Mouse (Mus musculus) small intestine, adult 2 months (tissue): ENCODE data around the gene Lgi1. TPM values are rescaled to one million over a fixed set of nuclear protein-coding genes. Genes with fewer than 3 reads are reported as not detected.

Source experiments
- H3K27ac ChIP-seq: fragments of 200-500 bp; 2 replicates; pipeline ENCODE4 v1.5.1; 2012; ENCODE audit warnings: low read depth, low read length, control low read depth, inconsistent platforms; ENCODE audit not compliant: insufficient read depth
- H3K27me3 ChIP-seq: fragments of 200-500 bp; 2 replicates; pipeline ENCODE4 v1.6.1; 2012; ENCODE audit warnings: mild to moderate bottlenecking, moderate library complexity, low read length, inconsistent platforms; ENCODE audit not compliant: control insufficient read depth, insufficient read depth
- H3K36me3 ChIP-seq: fragments of 200-500 bp; 2 replicates; pipeline ENCODE4 v1.6.1; 2012; ENCODE audit warnings: mild to moderate bottlenecking, low read length, control low read depth, inconsistent platforms; ENCODE audit not compliant: control insufficient read depth, insufficient read depth
- H3K4me1 ChIP-seq: fragments of 200-500 bp; 2 replicates; pipeline ENCODE4 v1.6.1; 2012; ENCODE audit warnings: low read length, inconsistent platforms, mixed read lengths; ENCODE audit not compliant: control insufficient read depth, insufficient read depth, insufficient read length
- H3K4me3 ChIP-seq: fragments of 200-500 bp; 2 replicates; pipeline ENCODE4 v1.5.1; 2012; ENCODE audit warnings: low read depth, mild to moderate bottlenecking, control low read depth, inconsistent platforms, low read length, moderate library complexity
- CTCF ChIP-seq: fragments of 200-500 bp; IDR thresholded peaks from 2 replicates; pipeline ENCODE4 v1.5.1; 2012; ENCODE audit warnings: low read depth, mild to moderate bottlenecking, control low read depth, inconsistent platforms, low read length, moderate library complexity, mixed read lengths; ENCODE audit not compliant: insufficient replicate concordance, insufficient read length; ENCODE audit errors: extremely low read depth
- POLR2A ChIP-seq: fragments of 200-500 bp; IDR thresholded peaks from 2 replicates; pipeline ENCODE4 v1.6.1; 2012; ENCODE audit warnings: low read depth, mild to moderate bottlenecking, control low read depth, inconsistent platforms, low read length, moderate library complexity
- WGBS: fragments of 180-500 bp; shearing (Covaris S2); methylation state at CpG from one replicate; pipeline ENCODE4 v1.1.7; 2018; 5-methylcytosine and 5-hydroxymethylcytosine counted together
- polyA plus RNA-seq: library from polyadenylated mRNA; depleted of rRNA; stranded (reverse); fragments of >200 nt; gene quantifications from 2 replicates; pipeline ENCODE4 v1.2.3, GENCODE M21; 2012

Lgi1 gene
- polyA plus RNA-seq, 1 experiment: not detected

- Histone ChIP-seq H3K4me1 (peaks cover 21% of the 10 kb centered on the region), H3K27ac (peak overlapping the region; percentile 98), H3K36me3 (no peaks in the 10 kb centered on the region), H3K27me3 (no peaks in the 10 kb centered on the region), H3K4me3 (no peak overlapping the region)
- 24% methylated on average over 3 of the region's 3 CpGs for WGBS
- TF ChIP-seq CTCF (peak; percentile 7; the same call in 1 of the 2 replicates), POLR2A (no peak)
Measured at GRCm38 (mm10) chr19:38336553-38336952, 72.2 kb downstream of the Lgi1 start.

GRCm38 (mm10) chr19:38337332-38337731 lies 73.0 kb downstream of the Lgi1 start:
- TF ChIP-seq CTCF (no peak), POLR2A (no peak)
- no peaks in the 10 kb centered on the region for H3K36me3 ChIP-seq
- H3K27ac ChIP-seq: peak overlapping the region; percentile 98
- no peak overlapping the region for H3K4me3 ChIP-seq
- 18% methylated on average over 3 of the region's 3 CpGs for WGBS
- no peaks in the 10 kb centered on the region for H3K27me3 ChIP-seq
- H3K4me1 ChIP-seq: peaks cover 21% of the 10 kb centered on the region

GRCm38 (mm10) chr19:38339734-38340133 lies 75.4 kb downstream of the Lgi1 start:
- TF ChIP-seq POLR2A: no peak
- TF ChIP-seq CTCF: no peak
- 63% methylated on average over 3 of the region's 3 CpGs for WGBS
- peak overlapping the region; percentile 86 for H3K27ac ChIP-seq
- H3K36me3 ChIP-seq: no peaks in the 10 kb centered on the region
- no peak overlapping the region for H3K4me3 ChIP-seq
- H3K4me1 ChIP-seq: peaks cover 21% of the 10 kb centered on the region
- no peaks in the 10 kb centered on the region for H3K27me3 ChIP-seq

GRCm38 (mm10) chr19:38343246-38343645 lies 78.9 kb downstream of the Lgi1 start:
- no peak overlapping the region for H3K4me3 ChIP-seq
- TF ChIP-seq POLR2A (no peak), CTCF (no peak)
- H3K4me1 ChIP-seq: peaks cover 12% of the 10 kb centered on the region; the same call in 1 of the 2 replicates
- H3K27me3 ChIP-seq: no peaks in the 10 kb centered on the region
- no peak overlapping the region for H3K27ac ChIP-seq
- 71% methylated on average over 1 of the region's 1 CpGs for WGBS
- no peaks in the 10 kb centered on the region for H3K36me3 ChIP-seq

GRCm38 (mm10) chr19:38348271-38349012 lies 84.1 kb downstream of the Lgi1 start:
- WGBS: 61% methylated on average over 13 of the region's 13 CpGs
- Histone ChIP-seq H3K27me3 (no peaks in the 10 kb centered on the region), H3K36me3 (no peaks in the 10 kb centered on the region), H3K4me1 (peaks cover 9% of the 10 kb centered on the region; the same call in 1 of the 2 replicates), H3K27ac (no peak overlapping the region), H3K4me3 (no peak overlapping the region)
- TF ChIP-seq POLR2A: no peak
- no peak for TF ChIP-seq CTCF

GRCm38 (mm10) chr19:38349013-38349341 lies 84.6 kb downstream of the Lgi1 start:
- Histone ChIP-seq H3K36me3 (no peaks in the 10 kb centered on the region), H3K27me3 (no peaks in the 10 kb centered on the region), H3K4me1 (peaks cover 9% of the 10 kb centered on the region; the same call in 1 of the 2 replicates), H3K27ac (no peak overlapping the region), H3K4me3 (no peak overlapping the region)
- TF ChIP-seq CTCF (no peak), POLR2A (no peak)
- WGBS: 90% methylated on average over 5 of the region's 5 CpGs

GRCm38 (mm10) chr19:38351202-38351601 lies 86.9 kb downstream of the Lgi1 start:
- no peaks in the 10 kb centered on the region for H3K27me3 ChIP-seq
- no peak for TF ChIP-seq POLR2A
- TF ChIP-seq CTCF: no peak
- peak overlapping the region; percentile 100 for H3K27ac ChIP-seq
- H3K4me1 ChIP-seq: peaks cover 12% of the 10 kb centered on the region; the same call in 1 of the 2 replicates
- WGBS: 25% methylated on average over 2 of the region's 2 CpGs
- no peaks in the 10 kb centered on the region for H3K36me3 ChIP-seq
- no peak overlapping the region for H3K4me3 ChIP-seq
